Mouse (Mus musculus) gastrocnemius, postnatal 10 days (tissue): ENCODE measurements around the gene Hsfy2. TPM values are rescaled to one million over a fixed set of nuclear protein-coding genes. Genes with fewer than 3 reads are reported as not detected.

Source experiments
- DNase-seq: peaks from one replicate; pipeline ENCODE4 v3.0.0; 2021; ENCODE audit warnings: mixed read lengths
- long read RNA-seq, 2 experiments: library from polyadenylated mRNA; stranded (forward); transcript quantifications; one replicate each; pipeline ENCODE4 v2.0.0; 2021
- total RNA-seq, 2 experiments: library from RNA; stranded (reverse); gene quantifications; 2 replicates each; pipeline ENCODE4 v1.2.3; 2021

Gene Hsfy2
- not detected for total RNA-seq
- long read RNA-seq, experiment 1: 0 reads
- long read RNA-seq, experiment 2: 0 reads

DNA sequence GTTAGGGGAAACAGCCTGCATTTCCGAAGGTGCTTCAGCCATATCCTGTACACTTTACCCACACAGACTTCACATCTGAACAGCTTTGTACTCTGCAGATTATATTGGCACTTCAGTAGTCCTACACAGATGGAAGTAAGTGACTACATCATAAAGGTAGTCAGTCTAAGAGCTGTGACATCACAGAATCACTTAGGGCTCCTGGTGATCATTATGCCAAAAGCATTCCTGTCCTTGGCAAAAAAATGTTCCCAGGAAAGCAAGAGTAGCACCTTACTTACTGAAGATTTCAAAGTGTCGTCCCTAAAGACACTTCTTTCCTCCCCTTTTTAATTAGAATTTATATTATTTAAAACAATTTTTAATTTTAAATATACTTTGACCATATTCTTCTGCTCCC lies at the start of gene Hsfy2:
Gene Hsfy2 (minus strand): TSS at position 101 of the 400 bp plus-strand sequence.
- no peak for DNase-seq

GRCm38 (mm10) chr1:56685053-56685557 lies 47.9 kb upstream of the Hsfy2 start:
- no peak for DNase-seq

DNA sequence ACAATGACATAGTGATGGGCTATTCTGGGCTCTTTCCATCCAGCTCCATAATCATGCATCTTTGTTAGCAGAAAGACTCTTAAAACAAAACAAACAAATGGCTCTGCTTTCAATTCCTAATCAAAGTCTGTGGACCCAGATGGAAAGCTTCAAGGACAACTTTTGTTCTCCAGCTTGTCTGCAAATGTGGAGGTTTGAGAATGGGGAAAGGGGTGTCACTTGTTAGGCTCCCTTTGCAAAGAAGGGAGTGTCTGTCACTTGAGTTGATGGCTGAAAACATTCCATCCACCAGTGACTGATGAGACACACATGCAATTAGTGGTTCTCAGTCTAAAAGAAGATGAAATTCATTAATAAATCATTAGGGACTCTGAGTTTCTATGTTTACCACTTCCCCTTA lies 47.3 kb upstream of the Hsfy2 start:
- DNase-seq: no peak

DNA sequence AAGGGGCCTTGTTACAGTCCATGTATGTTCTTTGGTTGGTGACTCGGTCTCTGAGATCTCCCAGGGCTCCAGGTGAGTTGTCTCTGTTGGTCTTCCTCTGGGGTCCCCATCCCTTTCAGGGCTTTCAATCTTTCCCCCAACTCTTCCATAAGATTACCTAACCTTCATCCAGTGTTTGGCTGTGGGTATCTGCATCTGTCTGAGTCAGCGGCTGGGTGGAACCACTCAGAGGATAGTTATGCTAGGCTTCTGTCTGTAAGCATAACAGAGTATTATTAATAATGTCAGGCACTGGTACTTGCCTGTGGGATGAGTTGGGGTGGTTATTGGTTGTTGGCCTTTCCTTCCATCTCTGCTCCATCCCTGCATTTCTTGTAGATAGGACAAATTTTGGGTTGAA lies 44.0 kb upstream of the Hsfy2 start:
- no peak for DNase-seq

GRCm38 (mm10) chr1:56675253-56675652 lies 38.0 kb upstream of the Hsfy2 start:
- no peak for DNase-seq

DNA sequence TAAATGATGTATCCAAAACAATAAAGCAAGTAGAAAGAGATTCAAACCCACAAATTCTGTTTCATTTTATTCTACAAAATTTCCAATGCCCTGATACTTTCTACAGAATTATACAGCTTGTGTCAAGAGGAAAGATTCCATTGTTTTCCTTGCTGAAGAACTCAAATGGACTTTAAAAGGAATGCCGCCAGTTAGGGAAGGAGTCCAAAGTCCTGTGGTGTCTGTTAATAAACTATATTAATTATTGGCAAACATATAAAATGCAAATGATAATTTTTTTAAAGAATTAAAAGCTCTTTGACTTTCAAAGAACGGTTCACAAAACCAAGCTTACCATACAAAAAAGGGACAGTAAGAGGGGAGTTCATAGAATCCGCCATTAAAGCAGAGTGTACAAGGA lies 37.4 kb upstream of the Hsfy2 start:
- no peak for DNase-seq

DNA sequence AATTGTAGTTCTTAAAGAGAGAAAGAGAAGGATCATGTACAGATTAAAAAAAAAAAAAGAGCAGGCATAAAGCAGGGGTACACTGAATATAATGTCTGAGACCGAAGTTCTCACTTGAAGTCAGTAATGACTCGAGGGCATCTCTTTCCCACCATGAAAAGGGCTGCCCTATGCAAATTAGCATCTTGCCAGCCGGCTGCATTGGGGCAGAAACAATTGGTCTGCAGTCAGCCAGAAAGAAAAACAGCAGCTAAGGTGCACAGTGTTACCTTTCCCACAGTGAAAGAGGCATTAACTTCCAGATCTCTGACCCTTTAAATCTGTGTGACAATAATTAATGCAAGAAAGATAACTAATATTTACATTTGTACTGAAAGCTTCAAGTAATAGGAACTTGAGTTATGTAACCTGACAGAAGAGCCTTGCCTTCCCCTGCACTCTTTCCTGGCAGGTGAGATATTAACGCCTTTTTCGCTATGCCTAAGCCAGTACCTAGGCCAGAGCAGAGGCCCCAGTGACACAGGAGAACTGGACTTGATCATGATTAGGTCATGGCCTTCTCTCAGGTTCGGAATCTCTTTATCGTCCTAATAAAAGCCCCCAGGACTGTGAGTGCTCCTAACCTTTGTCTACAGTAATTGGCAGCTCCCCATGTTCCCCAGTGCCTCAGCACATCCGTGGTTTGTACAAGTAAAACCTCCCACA lies 34.2 kb upstream of the Hsfy2 start:
- DNase-seq: no peak

GRCm38 (mm10) chr1:56670509-56670908 lies 33.3 kb upstream of the Hsfy2 start:
- DNase-seq: no peak

GRCm38 (mm10) chr1:56664606-56665005 lies 27.4 kb upstream of the Hsfy2 start:
- no peak for DNase-seq

DNA sequence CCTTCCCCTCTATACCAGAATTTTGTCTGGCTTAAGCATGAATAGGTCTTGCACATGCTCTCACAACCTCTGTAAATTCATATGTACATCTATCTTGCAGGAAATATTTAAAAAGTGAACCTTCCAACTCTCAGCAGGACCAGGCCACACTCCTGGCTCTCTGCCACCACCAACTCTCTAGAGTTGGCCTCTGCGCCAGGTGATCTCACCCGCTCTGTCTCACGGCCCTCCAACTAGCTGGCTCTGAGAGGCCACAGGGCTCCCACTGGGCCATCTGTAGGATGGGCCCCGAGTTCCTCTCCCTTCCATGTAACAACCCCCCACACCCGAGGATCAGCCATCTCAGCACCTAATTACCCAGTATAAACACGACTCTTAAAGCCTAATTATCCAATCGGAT lies 10.4 kb downstream of the Hsfy2 start:
- DNase-seq: no peak

DNA sequence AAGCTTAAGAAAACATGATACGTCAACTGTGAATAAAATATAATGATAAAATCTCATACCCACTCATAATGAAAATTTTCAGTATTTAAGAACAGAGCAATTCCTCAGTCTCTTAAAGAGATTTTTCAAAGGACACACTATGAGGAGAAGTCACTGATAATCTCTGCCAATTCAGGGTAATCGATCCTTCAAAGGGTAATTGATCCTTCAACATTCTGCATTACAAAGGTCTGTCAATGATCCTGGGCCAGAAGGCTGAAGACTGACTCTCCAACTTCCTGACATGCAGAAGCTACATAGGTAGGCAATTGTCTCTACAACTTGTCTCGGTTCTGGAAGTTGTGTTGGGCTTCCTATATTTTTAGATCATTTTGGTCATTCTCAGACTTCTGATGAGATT lies 12.9 kb downstream of the Hsfy2 start:
- DNase-seq: no peak

- no peak for DNase-seq
Observed at GRCm38 (mm10) chr1:56612384-56612783, 24.9 kb downstream of the Hsfy2 start.
